Mouse (Mus musculus) adrenal gland, postnatal 0 days (tissue): ENCODE measurements around the gene Prom2. TPM values are rescaled to one million over a fixed set of nuclear protein-coding genes. Genes with fewer than 3 reads are reported as not detected.

Experiments
- polyA plus RNA-seq: library from polyadenylated mRNA; unstranded; fragments of >200 nt; fragmentation: Nextera tagmentation; extraction: Ambion mirVana; gene quantifications from 2 replicates; pipeline ENCODE4 v1.2.1, GENCODE M21; 2015

The Prom2 gene
- polyA plus RNA-seq, result 0.15 and 0.19 TPM in 2 replicates

GRCm38 (mm10) chr2:127541185-127541584, at the start of gene Prom2:
Gene Prom2, minus strand, starts transcription at chr2:127541467.

DNA sequence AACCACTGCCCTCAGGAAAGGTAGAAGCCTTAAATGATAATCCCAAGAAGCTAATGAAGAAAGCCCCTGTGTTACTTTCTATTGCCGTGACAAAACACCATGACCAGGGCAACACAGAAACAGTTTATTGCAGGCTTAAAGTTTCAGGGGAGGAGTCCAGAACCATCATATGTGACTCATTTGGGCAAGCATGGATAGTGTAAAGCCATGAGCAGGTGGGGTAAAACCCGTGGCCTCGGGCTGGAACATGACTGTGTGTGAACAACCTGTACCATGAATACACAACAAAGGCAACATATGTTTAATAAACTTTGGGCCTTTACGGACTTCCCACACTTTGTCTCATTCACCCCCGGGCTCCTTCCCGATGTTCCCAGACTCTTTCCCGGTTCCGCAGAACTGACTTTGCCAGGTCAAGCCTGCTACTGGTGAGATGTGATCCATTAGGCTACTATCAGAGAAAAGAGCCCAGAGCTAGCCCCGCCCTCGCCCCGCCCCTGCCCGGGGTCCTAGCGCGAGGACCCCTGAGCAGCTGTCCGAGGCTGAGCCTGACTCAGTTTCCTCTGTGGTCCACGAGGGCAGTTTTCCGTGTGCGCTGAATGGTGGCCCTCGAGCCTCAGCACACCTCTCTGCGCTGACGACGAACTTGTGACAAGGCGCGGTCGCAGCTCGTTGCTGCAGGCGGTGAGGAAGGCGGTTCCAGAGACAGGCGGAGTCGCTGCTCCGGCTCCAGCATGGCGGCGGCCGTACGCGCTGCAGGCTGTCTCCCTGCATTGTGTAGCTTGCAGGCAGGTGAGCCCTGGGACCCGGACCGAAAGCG, 45.6 kb upstream of the Prom2 start, which contains the start of the genes Zfp661 and Mrps5:
Gene Zfp661 (minus strand): TSS at position 401 of the 820 bp plus-strand sequence.
Gene Mrps5 (plus strand): TSS at position 529 of the 820 bp plus-strand sequence.

GRCm38 (mm10) chr2:127522006-127522441, 19.2 kb downstream of the Prom2 start, which contains the start of gene Kcnip3:
Gene Kcnip3, minus strand, starts transcription at chr2:127522094.

Other genes with a start within 250 kb of the Prom2 start
- gene Dusp2, start 205.3 kb downstream of the Prom2 start, polyA plus RNA-seq, result 2.6 TPM in 2 replicates
- gene Astl, start 202.8 kb downstream of the Prom2 start, polyA plus RNA-seq, result not detected in 2 replicates
- gene Adra2b, start 178.3 kb downstream of the Prom2 start, polyA plus RNA-seq, result 1.6 and 1.9 TPM in 2 replicates
- 0.12 and 0.17 TPM in 2 replicates for gene Gpat2, start 116.3 kb downstream of the Prom2 start, polyA plus RNA-seq
- gene Fahd2a, start 96.9 kb downstream of the Prom2 start, polyA plus RNA-seq, result 52.3 and 83.2 TPM in 2 replicates
- gene Kcnip3, start 19.4 kb downstream of the Prom2 start, polyA plus RNA-seq, result 2.4 TPM in 2 replicates
- 1.7 and 3.1 TPM in 2 replicates for gene Zfp661, start 45.6 kb upstream of the Prom2 start, polyA plus RNA-seq
- 99.7 and 130 TPM in 2 replicates for gene Mrps5, start 45.8 kb upstream of the Prom2 start, polyA plus RNA-seq
- 9.3 and 9.9 TPM in 2 replicates for gene Mal, start 115.2 kb upstream of the Prom2 start, polyA plus RNA-seq
- gene Mall, start 188.5 kb upstream of the Prom2 start, polyA plus RNA-seq, result 1.2 and 1.5 TPM in 2 replicates
- gene Nphp1, start 247.4 kb upstream of the Prom2 start, polyA plus RNA-seq, result 28.5 and 36.5 TPM in 2 replicates